Mouse (Mus musculus) forebrain, postnatal 0 days (tissue): ENCODE data around the gene Lrrc38. TPM values are rescaled to one million over a fixed set of nuclear protein-coding genes. Genes with fewer than 3 reads are reported as not detected.

ENCODE experiments used
- ATAC-seq: fragments of 200-750 bp; cut with Nextera tagmentation; 2 replicates; pipeline ENCODE4 v1.8.0; 2017; ENCODE audit warnings: mild to moderate bottlenecking, moderate library complexity
- DNase-seq: peaks from one replicate; pipeline ENCODE4 v3.0.0-alpha.2; 2015
- H3K27ac ChIP-seq: fragments of 300-500 bp; sonication (generic); 2 replicates; pipeline ENCODE4 v1.5.1; 2014; ENCODE audit warnings: low read depth, mild to moderate bottlenecking, antibody characterized with exemption, low read length, moderate library complexity, mixed read lengths
- H3K27me3 ChIP-seq: fragments of 300-500 bp; sonication (generic); 2 replicates; pipeline ENCODE4 v1.6.1; 2014; ENCODE audit warnings: mild to moderate bottlenecking, low read length, mixed read lengths; ENCODE audit not compliant: insufficient read depth
- H3K36me3 ChIP-seq: fragments of 300-500 bp; sonication (generic); 2 replicates; pipeline ENCODE4 v1.6.1; 2014; ENCODE audit warnings: mild to moderate bottlenecking, moderate library complexity; ENCODE audit not compliant: insufficient read depth
- H3K4me1 ChIP-seq: fragments of 300-500 bp; sonication (generic); 2 replicates; pipeline ENCODE4 v1.6.1; 2014; ENCODE audit warnings: antibody characterized with exemption; ENCODE audit not compliant: insufficient read depth
- H3K4me2 ChIP-seq: fragments of 300-500 bp; sonication (generic); 2 replicates; pipeline ENCODE4 v1.6.1; 2014; ENCODE audit warnings: low read depth, mild to moderate bottlenecking, moderate library complexity
- H3K4me3 ChIP-seq: fragments of 300-500 bp; sonication (generic); 2 replicates; pipeline ENCODE4 v1.5.1; 2014; ENCODE audit warnings: low read depth, low read length, mixed read lengths
- H3K9ac ChIP-seq: fragments of 300-500 bp; sonication (generic); 2 replicates; pipeline ENCODE4 v1.6.1; 2014; ENCODE audit warnings: mild to moderate bottlenecking
- H3K9me3 ChIP-seq: fragments of 300-500 bp; sonication (generic); 2 replicates; pipeline ENCODE4 v1.6.1; 2016; ENCODE audit warnings: low read length
- CTCF ChIP-seq: sonication (generic); IDR thresholded peaks from 2 replicates; pipeline ENCODE4 v1.5.1; 2016; ENCODE audit warnings: antibody characterized with exemption, control low read depth, low read depth
- WGBS: fragments of 180-500 bp; shearing (Covaris S2); extraction: QIAGEN DNeasy Blood & Tissue Kit; methylation state at CpG from one replicate; pipeline ENCODE4 v1.1.7; 2014; 5-methylcytosine and 5-hydroxymethylcytosine counted together
- polyA plus RNA-seq: library from polyadenylated mRNA; unstranded; fragments of >200 nt; fragmentation: Nextera tagmentation; extraction: Ambion mirVana; gene quantifications from 2 replicates; pipeline ENCODE4 v1.2.1, GENCODE M21; 2015
- total RNA-seq: library from RNA; depleted of rRNA; stranded (reverse); fragments of >200 nt; gene quantifications from 2 replicates; pipeline ENCODE4 v1.2.3, GENCODE M21; 2014

Gene Lrrc38
- total and polyA plus RNA-seq, 2 experiments from 2014 or later = 0.29 to 0.35 TPM

- Histone ChIP-seq H3K27ac (no peak overlapping the region), H3K27me3 (no peaks in the 10 kb centered on the region), H3K4me3 (no peak overlapping the region), H3K9ac (no peak overlapping the region), H3K9me3 (no peaks in the 10 kb centered on the region), H3K36me3 (no peaks in the 10 kb centered on the region), H3K4me1 (no peaks in the 10 kb centered on the region), H3K4me2 (no peak overlapping the region)
- 2% methylated on average over 5 of the region's 5 CpGs for WGBS
- ATAC-seq = no peak
- peak; percentile 67 for DNase-seq
- TF ChIP-seq CTCF = peak; percentile 75
Observed at GRCm38 (mm10) chr4:143380716-143381004, 31.1 kb downstream of the Lrrc38 start.

GRCm38 (mm10) chr4:143382163-143382562 lies 32.6 kb downstream of the Lrrc38 start:
- Histone ChIP-seq H3K4me3 (no peak overlapping the region), H3K36me3 (no peaks in the 10 kb centered on the region), H3K9me3 (no peaks in the 10 kb centered on the region), H3K4me2 (no peak overlapping the region), H3K27me3 (no peaks in the 10 kb centered on the region), H3K4me1 (no peaks in the 10 kb centered on the region), H3K27ac (no peak overlapping the region), H3K9ac (no peak overlapping the region)
- DNase-seq = no peak
- no peak for TF ChIP-seq CTCF
- 46% methylated on average over 3 of the region's 3 CpGs for WGBS
- 0 out of 2 replicates have a peak, but pooled peaks have one; percentile 19 for ATAC-seq

- DNase-seq (no peak), ATAC-seq (no peak)
- no peak overlapping the region for H3K9ac ChIP-seq
- H3K4me1 ChIP-seq = no peaks in the 10 kb centered on the region
- H3K27me3 ChIP-seq = no peaks in the 10 kb centered on the region
- TF ChIP-seq CTCF = peak; percentile 53
- H3K27ac ChIP-seq = no peak overlapping the region
- no peaks in the 10 kb centered on the region for H3K9me3 ChIP-seq
- H3K4me3 ChIP-seq = no peak overlapping the region
- no peaks in the 10 kb centered on the region for H3K36me3 ChIP-seq
- H3K4me2 ChIP-seq = no peak overlapping the region
- WGBS = 49% methylated on average over 4 of the region's 4 CpGs
Observed at GRCm38 (mm10) chr4:143383646-143384045, 34.1 kb downstream of the Lrrc38 start.

- H3K9me3 ChIP-seq = no peaks in the 10 kb centered on the region
- DNase-seq = peak; percentile 70
- no peaks in the 10 kb centered on the region for H3K4me1 ChIP-seq
- peak; percentile 96 for ATAC-seq
- 10% methylated on average over 31 of the region's 43 CpGs for WGBS
- peak overlapping the region; percentile 30 for H3K4me3 ChIP-seq
- peak; percentile 51 for TF ChIP-seq CTCF
- 0 out of 2 replicates have a peak overlapping the region, but pooled peaks have one; percentile 28 for H3K9ac ChIP-seq
- peak overlapping the region; percentile 55 for H3K4me2 ChIP-seq
- no peaks in the 10 kb centered on the region for H3K27me3 ChIP-seq
- H3K27ac ChIP-seq = no peak overlapping the region
- no peaks in the 10 kb centered on the region for H3K36me3 ChIP-seq
Observed at GRCm38 (mm10) chr4:143388955-143389702, 39.6 kb downstream of the Lrrc38 start.

GRCm38 (mm10) chr4:143394181-143394580 lies 44.6 kb downstream of the Lrrc38 start, which contains the start of gene Pramel1:
Gene Pramel1 (plus strand): TSS chr4:143394428.
- WGBS = 85% methylated on average over 26 of the region's 26 CpGs

GRCm38 (mm10) chr4:143411566-143412218 lies 62.1 kb downstream of the Lrrc38 start:
- no peak for TF ChIP-seq CTCF
- Histone ChIP-seq H3K9ac (peak overlapping the region; percentile 34; the same call in 1 of the 2 replicates), H3K4me3 (peak overlapping the region; percentile 46), H3K36me3 (peaks cover 15% of the 10 kb centered on the region), H3K27me3 (no peaks in the 10 kb centered on the region), H3K4me1 (peaks cover 4% of the 10 kb centered on the region; the same call in 1 of the 2 replicates), H3K9me3 (no peaks in the 10 kb centered on the region), H3K4me2 (peak overlapping the region; percentile 44), H3K27ac (peak overlapping the region; percentile 87)
- DNase-seq (peak; percentile 1), ATAC-seq (no peak)
- 59% methylated on average over 5 of the region's 5 CpGs for WGBS

More at GRCm38 (mm10) chr4:143394181-143394580, 44.6 kb downstream of the Lrrc38 start, which contains the start of gene Pramel1:
- Histone ChIP-seq H3K36me3 (no peaks in the 10 kb centered on the region), H3K9ac (no peak within 1 kb of the TSS), H3K9me3 (no peaks in the 10 kb centered on the region), H3K4me3 (no peak within 1 kb of the TSS), H3K4me2 (no peak within 1 kb of the TSS), H3K27me3 (no peaks in the 10 kb centered on the region), H3K4me1 (no peaks in the 10 kb centered on the region), H3K27ac (no peak within 1 kb of the TSS)
- TF ChIP-seq CTCF = no peak
- no peak for ATAC-seq
- no peak for DNase-seq
